9 mouse cellular contexts compared by ENCODE assay signal in genomic region chr11:88148015-88148637, GRCm38 (mm10). TPM values are rescaled to one million over a fixed set of nuclear protein-coding genes. Genes with fewer than 3 reads are reported as not detected.
DNase-seq lines count a peak whose midpoint lies in the region; ATAC-seq and TF ChIP-seq lines count a peak whose summit lies in the region.
"Had no signal": no experiment of that assay in that cellular context is flagged by ENCODE, and none has a peak within 500 bp of the region (broad histone marks: within the 10 kb centered on the region; RNA-seq: fewer than 3 reads in every experiment).

No protein-coding gene starts in this region.

- ATAC-seq in kidney, embryonic 15.5 days (replicated peaks; ENCODE audit: low FRiP score): no peak
- ATAC-seq in hindbrain, postnatal 0 days: no peak
- no peak for ATAC-seq in neural tube, embryonic 12.5 days (ENCODE audit: low FRiP score, low read depth)
- ATAC-seq: Patski had no signal

- TF ChIP-seq CTCF in hindbrain, postnatal 0 days (IDR thresholded peaks at IDR 0.05; ENCODE audit: low read depth): no peak

- no peak overlapping the region for H3K4me3 ChIP-seq in kidney, embryonic 15.5 days (replicated peaks)
- H3K4me3 ChIP-seq in forebrain, embryonic 10.5 days: peak overlapping the region; percentile 23
- no peak overlapping the region for H3K4me3 ChIP-seq in hindbrain, postnatal 0 days (ENCODE audit: low read length)
- no peak overlapping the region for H3K4me3 ChIP-seq in neural tube, embryonic 12.5 days

- no peaks in the 10 kb centered on the region for H3K36me3 ChIP-seq in kidney, embryonic 15.5 days
- H3K36me3 ChIP-seq in forebrain, embryonic 10.5 days (replicated peaks): peaks cover 5% of the 10 kb centered on the region
- H3K36me3 ChIP-seq in hindbrain, postnatal 0 days (ENCODE audit: insufficient read depth, low read length): no peaks in the 10 kb centered on the region
- peaks cover 3% of the 10 kb centered on the region for H3K36me3 ChIP-seq in neural tube, embryonic 12.5 days

- WGBS in kidney, embryonic 15.5 days: 46% methylated on average over 7 of the region's 7 CpGs
- 55% methylated on average over 7 of the region's 7 CpGs for WGBS in forebrain, embryonic 10.5 days
- WGBS in hindbrain, postnatal 0 days: 51% methylated on average over 7 of the region's 7 CpGs
- WGBS in neural tube, embryonic 12.5 days: 42% methylated on average over 7 of the region's 7 CpGs

- no peak overlapping the region for H3K9ac ChIP-seq in kidney, embryonic 15.5 days
- H3K9ac ChIP-seq in hindbrain, postnatal 0 days (replicated peaks; ENCODE audit: low read length): no peak overlapping the region
- H3K9ac ChIP-seq in neural tube, embryonic 12.5 days: no peak overlapping the region

- H3K27ac ChIP-seq in kidney, embryonic 15.5 days: peak overlapping the region; percentile 86
- H3K27ac ChIP-seq in forebrain, embryonic 10.5 days: peak overlapping the region; percentile 86
- peak overlapping the region; percentile 73 for H3K27ac ChIP-seq in hindbrain, postnatal 0 days
- 0 out of 2 replicates have a peak overlapping the region, but pooled peaks have one; percentile 62 for H3K27ac ChIP-seq in neural tube, embryonic 12.5 days

- peaks cover 68% of the 10 kb centered on the region for H3K4me1 ChIP-seq in kidney, embryonic 15.5 days
- peaks cover 92% of the 10 kb centered on the region for H3K4me1 ChIP-seq in forebrain, embryonic 10.5 days
- H3K4me1 ChIP-seq in hindbrain, postnatal 0 days (ENCODE audit: insufficient read depth, low read length): 0 out of 2 replicates have a peak, but pooled peaks cover 5% of the 10 kb centered on the region
- H3K4me1 ChIP-seq in neural tube, embryonic 12.5 days: peaks cover 69% of the 10 kb centered on the region

- DNase-seq in kidney, postnatal 10 days: no peak
- DNase-seq in forebrain, embryonic 10.5 days (ENCODE audit: extremely low spot score, low spot score): no peak
- DNase-seq in hindbrain, postnatal 0 days (ENCODE audit: low spot score): no peak
- DNase-seq in adrenal gland, adult 18-20 months (ENCODE audit: low spot score in 2 of 2): no peak
- no peak for DNase-seq in left cerebral cortex, postnatal 14 days (ENCODE audit: low spot score in 2 of 2)
- no peak for DNase-seq in retina, postnatal 1 day

- H3K27me3 ChIP-seq in kidney, embryonic 15.5 days: no peaks in the 10 kb centered on the region
- no peaks in the 10 kb centered on the region for H3K27me3 ChIP-seq in forebrain, embryonic 10.5 days (ENCODE audit: poor library complexity, severe bottlenecking)
- no peaks in the 10 kb centered on the region for H3K27me3 ChIP-seq in hindbrain, postnatal 0 days (ENCODE audit: insufficient read depth, low read length)
- H3K27me3 ChIP-seq in neural tube, embryonic 12.5 days (replicated peaks): no peaks in the 10 kb centered on the region
- H3K27me3 ChIP-seq: Patski had no signal

- H3K9me3 ChIP-seq in kidney, embryonic 15.5 days (replicated peaks): no peaks in the 10 kb centered on the region
- peaks cover 2% of the 10 kb centered on the region for H3K9me3 ChIP-seq in forebrain, embryonic 10.5 days
- no peaks in the 10 kb centered on the region for H3K9me3 ChIP-seq in hindbrain, postnatal 0 days (ENCODE audit: low read length)
- no peaks in the 10 kb centered on the region for H3K9me3 ChIP-seq in neural tube, embryonic 12.5 days

- no peak overlapping the region for H3K4me2 ChIP-seq in kidney, embryonic 15.5 days
- no peak overlapping the region for H3K4me2 ChIP-seq in hindbrain, postnatal 0 days (ENCODE audit: low read depth, low read length)
- peak overlapping the region; percentile 2; the same call in 1 of the 2 replicates for H3K4me2 ChIP-seq in neural tube, embryonic 12.5 days (replicated peaks)

- intact Hi-C loops in left cerebral cortex, postnatal 14 days (cut with DNase I): no loop called here

RNA-seq across cellular contexts. Expression of gene Cuedc1, which starts 50.3 kb away (rescaled TPM):
- 18.8 and 23.4 TPM in 2 replicates for polyA plus RNA-seq in kidney, embryonic 15.5 days (2015; fragmentation: Nextera tagmentation; extraction: Ambion mirVana)
- polyA plus RNA-seq in forebrain, embryonic 10.5 days (2016; fragmentation: Nextera tagmentation; extraction: Ambion mirVana): 20.0 and 24.9 TPM in 2 replicates
- 33.6 and 44.6 TPM in 2 replicates for total RNA-seq in hindbrain, postnatal 0 days (2014; rRNA removed)
- 35.8 and 40.9 TPM in 2 replicates for polyA plus RNA-seq in hindbrain, postnatal 0 days (2015; fragmentation: Nextera tagmentation; extraction: Ambion mirVana)
- 50.2 and 50.7 TPM in 2 replicates for polyA plus RNA-seq in neural tube, embryonic 12.5 days (2016; fragmentation: Nextera tagmentation; extraction: Ambion mirVana)
- 10 to 100 TPM; 40.2 to 42.4 TPM for total RNA-seq in adrenal gland, adult 18-20 months (2021)
- total RNA-seq in left cerebral cortex, postnatal 14 days (2021): 10 to 100 TPM; 28.2 TPM

RNA-seq across cellular contexts. Expression of gene Mrps23, which starts 56.1 kb away (rescaled TPM):
- polyA plus RNA-seq in kidney, embryonic 15.5 days (2015; fragmentation: Nextera tagmentation; extraction: Ambion mirVana): 57.5 and 65.2 TPM in 2 replicates
- polyA plus RNA-seq in forebrain, embryonic 10.5 days (2016; fragmentation: Nextera tagmentation; extraction: Ambion mirVana): 65.5 and 72.6 TPM in 2 replicates
- 29.0 and 48.7 TPM in 2 replicates for total RNA-seq in hindbrain, postnatal 0 days (2014; rRNA removed)
- polyA plus RNA-seq in hindbrain, postnatal 0 days (2015; fragmentation: Nextera tagmentation; extraction: Ambion mirVana): 66.4 and 67.1 TPM in 2 replicates
- 70.1 and 71.6 TPM in 2 replicates for polyA plus RNA-seq in neural tube, embryonic 12.5 days (2016; fragmentation: Nextera tagmentation; extraction: Ambion mirVana)
- 100 to 1,000 TPM; 173 to 206 TPM for total RNA-seq in adrenal gland, adult 18-20 months (2021)
- 10 to 100 TPM; 68.6 to 75.4 TPM for total RNA-seq in left cerebral cortex, postnatal 14 days (2021)
